Mouse (Mus musculus): Measurements from ENCODE around the gene Hlx.

- TF ChIP-seq POLR2A (IDR thresholded peaks at IDR 0.05; ENCODE audit: low read depth, low read length) (no peak), CTCF (IDR thresholded peaks at IDR 0.05; ENCODE audit: extremely low read depth, insufficient read length, insufficient replicate concordance, low read depth, low read length) (no peak)
Observed at GRCm38 (mm10) chr1:184728561-184729115, 3.8 kb downstream of the Hlx start.

Data from small intestine, adult 2 months (tissue).